Mouse (Mus musculus) heart, postnatal 0 days (tissue): Measurements from ENCODE around the gene Reep3.

ENCODE experiments used
- CTCF ChIP-seq: IDR thresholded peaks from 2 replicates; pipeline ENCODE4 v1.5.1; 2016; ENCODE audit warnings: antibody characterized with exemption, control low read depth, low read depth
- EP300 ChIP-seq: IDR thresholded peaks from 2 replicates; pipeline ENCODE4 v1.6.1; 2016; ENCODE audit warnings: antibody characterized with exemption, low read depth

DNA sequence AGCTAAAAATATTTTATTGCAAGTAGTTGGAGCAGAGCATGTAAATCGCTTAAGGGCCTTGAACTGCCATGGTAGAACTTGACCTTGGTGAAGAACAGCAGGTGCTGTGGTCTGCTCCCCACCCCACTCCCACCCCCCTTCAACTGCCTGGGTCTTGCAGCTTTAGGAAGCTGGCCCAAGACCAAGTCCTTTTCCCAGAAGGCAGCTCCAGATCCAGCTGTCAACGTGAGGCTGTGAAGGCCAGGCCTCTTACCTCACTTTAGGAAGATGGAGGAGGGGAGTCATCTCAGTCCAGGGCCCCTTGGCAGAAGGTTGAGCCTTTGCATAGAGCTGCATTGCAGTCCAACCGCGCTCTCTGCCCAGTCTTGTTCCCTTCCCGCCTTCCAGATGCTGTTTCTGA, 102.3 kb downstream of the Reep3 start:
- TF ChIP-seq CTCF (no peak), EP300 (no peak)
